Mouse (Mus musculus): ENCODE data around the gene 4933428M09Rik.

GRCm38 (mm10) chrX:139209829-139210225 lies 30.8 kb downstream of the 4933428M09Rik start, which contains the start of gene Mum1l1:
- TF ChIP-seq POLR2A (IDR thresholded peaks at IDR 0.05; ENCODE audit: low read depth, low read length), result peak; percentile 28
- no peak for TF ChIP-seq CTCF (conservative IDR thresholded peaks at IDR 0.05; ENCODE audit: insufficient read depth, insufficient read length, low read depth, low read length)

Data from kidney, adult 2 months (tissue).